Comparison of ENCODE assay signal across 32 mouse cellular contexts in genomic region chr14:18285476-18285875, GRCm38 (mm10).
"Had no signal": no experiment of that assay in that cellular context is flagged by ENCODE, and none has a peak within 500 bp of the region (broad histone marks: within the 10 kb centered on the region; RNA-seq: fewer than 3 reads in every experiment).

No protein-coding gene starts in this region.

- H3K27ac ChIP-seq: limb, embryonic 10.5 days; limb, embryonic 12.5 days; limb, embryonic 13.5 days; limb, embryonic 15.5 days; liver, embryonic 12.5 days; liver, embryonic 13.5 days; liver, embryonic 14.5 days; liver, embryonic 15.5 days; lung, embryonic 15.5 days; macrophage; midbrain, embryonic 10.5 days; midbrain, embryonic 12.5 days; midbrain, embryonic 13.5 days; midbrain, embryonic 15.5 days; neural tube, embryonic 13.5 days had no signal

- H3K4me1 ChIP-seq: limb, embryonic 10.5 days; liver, embryonic 13.5 days; liver, embryonic 15.5 days; midbrain, embryonic 10.5 days; midbrain, embryonic 12.5 days; midbrain, embryonic 13.5 days; midbrain, embryonic 15.5 days; neural tube, embryonic 13.5 days had no signal

- H3K9me3 ChIP-seq: limb, embryonic 10.5 days; limb, embryonic 12.5 days; limb, embryonic 13.5 days; limb, embryonic 15.5 days; liver, embryonic 12.5 days; liver, embryonic 13.5 days; liver, embryonic 15.5 days; lung, embryonic 15.5 days; megakaryocyte, embryonic 14.5 days; midbrain, embryonic 10.5 days; midbrain, embryonic 12.5 days; midbrain, embryonic 13.5 days; midbrain, embryonic 15.5 days; neural tube, embryonic 13.5 days had no signal

- H3K36me3 ChIP-seq: midbrain, embryonic 15.5 days had no signal

- ATAC-seq: liver, embryonic 12.5 days; liver, postnatal 0 days; lung, postnatal 0 days; midbrain, embryonic 13.5 days; midbrain, embryonic 15.5 days; midbrain, embryonic 16.5 days had no signal

- H3K4me3 ChIP-seq: limb, embryonic 10.5 days; limb, embryonic 12.5 days; limb, embryonic 13.5 days; limb, embryonic 15.5 days; liver, embryonic 12.5 days; liver, embryonic 13.5 days; liver, embryonic 15.5 days; lung, embryonic 15.5 days; megakaryocyte, embryonic 14.5 days; midbrain, embryonic 10.5 days; midbrain, embryonic 12.5 days; midbrain, embryonic 13.5 days; midbrain, embryonic 15.5 days; myocyte; neural tube, embryonic 13.5 days had no signal

- H3K9ac ChIP-seq: limb, embryonic 12.5 days; limb, embryonic 13.5 days; limb, embryonic 15.5 days; liver, embryonic 12.5 days; liver, embryonic 13.5 days; liver, embryonic 14.5 days; liver, embryonic 15.5 days; liver, postnatal 0 days; lung, embryonic 14.5 days; lung, embryonic 15.5 days; midbrain, embryonic 12.5 days; midbrain, embryonic 13.5 days; midbrain, embryonic 15.5 days; neural tube, embryonic 13.5 days had no signal

- H3K4me2 ChIP-seq: limb, embryonic 12.5 days; limb, embryonic 13.5 days; limb, embryonic 15.5 days; liver, embryonic 11.5 days; liver, embryonic 12.5 days; liver, embryonic 13.5 days; liver, embryonic 15.5 days; lung, embryonic 14.5 days; lung, embryonic 15.5 days; midbrain, embryonic 11.5 days; midbrain, embryonic 12.5 days; midbrain, embryonic 13.5 days; midbrain, embryonic 15.5 days; neural tube, embryonic 13.5 days had no signal

- DNase-seq: left cerebral cortex, postnatal 4 days; liver; liver, embryonic 13.5 days; liver, postnatal 0 days; lung, adult 18-20 months; lung, adult 2 months; lung, embryonic 14.5 days; lung, postnatal 10 days; lung, postnatal 14 days; lung, postnatal 36 days; lung, postnatal 4 days; midbrain, embryonic 14.5 days had no signal

- H3K27me3 ChIP-seq: limb, embryonic 12.5 days; limb, embryonic 13.5 days; limb, embryonic 15.5 days; liver, embryonic 12.5 days; liver, embryonic 13.5 days; liver, embryonic 15.5 days; lung, embryonic 15.5 days; megakaryocyte, embryonic 14.5 days; midbrain, embryonic 12.5 days; midbrain, embryonic 13.5 days; midbrain, embryonic 15.5 days; neural tube, embryonic 13.5 days had no signal
